Mouse (Mus musculus) liver, embryonic 13.5 days (tissue): ENCODE results near the gene Ago3. TPM values are rescaled to one million over a fixed set of nuclear protein-coding genes. Genes with fewer than 3 reads are reported as not detected.

Experiments
- ATAC-seq: fragments of 200-750 bp; cut with Nextera tagmentation; 2 replicates; pipeline ENCODE4 v1.8.0; 2017; ENCODE audit warnings: low read depth, mild to moderate bottlenecking, moderate number of reproducible peaks, moderate library complexity
- DNase-seq: peaks from one replicate; pipeline ENCODE4 v3.0.0; 2022
- H3K27ac ChIP-seq: fragments of 300-500 bp; sonication (generic); 2 replicates; pipeline ENCODE4 v1.5.1; 2015; ENCODE audit warnings: moderate library complexity, mild to moderate bottlenecking, inconsistent platforms
- H3K27me3 ChIP-seq: fragments of 300-500 bp; sonication (generic); 2 replicates; pipeline ENCODE4 v1.6.1; 2015; ENCODE audit warnings: mild to moderate bottlenecking, inconsistent platforms
- H3K36me3 ChIP-seq: fragments of 300-500 bp; sonication (generic); 2 replicates; pipeline ENCODE4 v1.6.1; 2015; ENCODE audit warnings: mild to moderate bottlenecking, inconsistent platforms
- H3K4me1 ChIP-seq: fragments of 300-500 bp; sonication (generic); replicated peaks from 2 replicates; pipeline ENCODE4 v1.6.1; 2015; ENCODE audit warnings: inconsistent platforms
- H3K4me2 ChIP-seq: fragments of 300-500 bp; sonication (generic); 2 replicates; pipeline ENCODE4 v1.6.1; 2015; ENCODE audit warnings: inconsistent platforms, mild to moderate bottlenecking, moderate library complexity
- H3K4me3 ChIP-seq: fragments of 300-500 bp; sonication (generic); replicated peaks from 2 replicates; pipeline ENCODE4 v1.5.1; 2015; ENCODE audit warnings: mild to moderate bottlenecking, inconsistent platforms
- H3K9ac ChIP-seq: fragments of 300-500 bp; sonication (generic); 2 replicates; pipeline ENCODE4 v1.6.1; 2015; ENCODE audit warnings: mild to moderate bottlenecking, inconsistent platforms
- H3K9me3 ChIP-seq: fragments of 300-500 bp; sonication (generic); replicated peaks from 2 replicates; pipeline ENCODE4 v1.6.1; 2016; ENCODE audit warnings: inconsistent platforms
- WGBS: fragments of 180-500 bp; shearing (Covaris S2); methylation state at CpG from one replicate; pipeline ENCODE4 v1.1.7; 2015; ENCODE audit not compliant: insufficient replicate concordance; 5-methylcytosine and 5-hydroxymethylcytosine counted together
- polyA plus RNA-seq: library from polyadenylated mRNA; unstranded; fragments of >200 nt; fragmentation: Nextera tagmentation; extraction: Ambion mirVana; gene quantifications from 2 replicates; pipeline ENCODE4 v1.2.1, GENCODE M21; 2015

Ago3 gene
- polyA plus RNA-seq, 1 experiment from 2014 or later = 5.1 TPM

DNA sequence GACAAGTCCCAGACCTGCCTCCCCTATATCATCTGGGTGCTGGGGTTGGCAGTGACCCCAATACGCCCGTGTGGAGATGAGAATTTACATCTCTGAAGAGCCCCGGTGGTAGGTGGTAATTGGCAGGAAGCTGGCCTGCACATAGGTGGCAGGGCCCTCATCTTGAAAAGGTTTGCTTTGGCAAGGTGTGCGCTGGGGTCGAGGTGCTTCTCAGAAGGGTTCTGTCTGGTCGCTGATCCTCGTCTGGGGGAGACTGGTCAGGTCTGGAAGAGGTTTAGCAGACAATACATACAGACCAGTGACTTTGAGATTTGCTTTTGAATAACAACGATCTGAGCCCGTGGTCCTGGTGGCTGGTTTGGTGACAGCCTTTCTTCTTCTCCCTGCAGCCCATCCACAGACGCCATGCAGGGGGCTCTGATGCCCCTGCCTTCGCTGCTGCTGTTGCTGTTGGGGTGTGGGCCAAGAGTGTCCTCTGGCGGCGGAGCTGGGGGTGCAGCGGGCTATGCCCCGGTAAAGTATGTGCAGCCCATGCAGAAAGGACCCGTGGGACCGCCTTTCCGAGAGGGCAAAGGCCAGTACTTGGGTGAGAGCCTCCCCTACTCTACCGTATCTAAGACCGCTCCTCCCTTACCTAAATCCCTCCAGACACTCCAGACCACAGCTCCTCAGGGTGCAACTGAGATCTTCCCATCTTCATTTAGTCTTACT lies 120.0 kb downstream of the Ago3 start:
- peaks cover 4% of the 10 kb centered on the region for H3K4me1 ChIP-seq
- H3K9me3 ChIP-seq = 0 out of 2 replicates have a peak, but pooled peaks cover 2% of the 10 kb centered on the region
- H3K4me3 ChIP-seq = no peak overlapping the region
- WGBS = 17% methylated on average over 20 of the region's 20 CpGs
- DNase-seq (no peak), ATAC-seq (no peak)
- H3K9ac ChIP-seq = no peak overlapping the region
- no peaks in the 10 kb centered on the region; the same call in 1 of the 2 replicates for H3K36me3 ChIP-seq
- H3K4me2 ChIP-seq = peak overlapping the region; percentile 32
- no peak overlapping the region for H3K27ac ChIP-seq
- peaks cover 12% of the 10 kb centered on the region for H3K27me3 ChIP-seq

DNA sequence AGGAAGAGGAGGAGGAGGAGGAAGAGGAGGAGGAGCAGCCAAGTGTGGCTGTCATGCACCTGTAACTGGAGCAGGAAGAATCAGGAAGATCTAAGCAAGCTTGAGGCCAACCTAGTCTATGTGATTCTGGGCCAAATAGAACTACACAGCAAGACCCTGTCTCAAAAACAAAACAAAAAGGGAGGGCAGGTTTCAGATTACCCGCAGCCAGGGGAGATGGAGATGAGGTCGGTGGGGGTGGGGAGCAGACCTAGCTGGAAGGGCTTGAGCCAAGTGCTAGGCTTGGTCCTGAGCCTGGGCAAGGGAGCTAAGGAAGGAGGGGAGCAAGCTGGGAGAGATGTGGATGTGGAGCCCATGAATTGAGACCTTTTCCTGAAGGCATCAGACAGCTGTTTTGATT lies 122.5 kb downstream of the Ago3 start:
- H3K36me3 ChIP-seq = no peaks in the 10 kb centered on the region
- H3K4me1 ChIP-seq = peaks cover 4% of the 10 kb centered on the region
- ATAC-seq = no peak
- no peak for DNase-seq
- WGBS = 15% methylated on average over 2 of the region's 2 CpGs
- H3K27me3 ChIP-seq = peaks cover 33% of the 10 kb centered on the region
- H3K4me2 ChIP-seq = no peak overlapping the region
- no peak overlapping the region for H3K9ac ChIP-seq
- no peak overlapping the region for H3K4me3 ChIP-seq
- no peak overlapping the region for H3K27ac ChIP-seq
- 0 out of 2 replicates have a peak, but pooled peaks cover 2% of the 10 kb centered on the region for H3K9me3 ChIP-seq

DNA sequence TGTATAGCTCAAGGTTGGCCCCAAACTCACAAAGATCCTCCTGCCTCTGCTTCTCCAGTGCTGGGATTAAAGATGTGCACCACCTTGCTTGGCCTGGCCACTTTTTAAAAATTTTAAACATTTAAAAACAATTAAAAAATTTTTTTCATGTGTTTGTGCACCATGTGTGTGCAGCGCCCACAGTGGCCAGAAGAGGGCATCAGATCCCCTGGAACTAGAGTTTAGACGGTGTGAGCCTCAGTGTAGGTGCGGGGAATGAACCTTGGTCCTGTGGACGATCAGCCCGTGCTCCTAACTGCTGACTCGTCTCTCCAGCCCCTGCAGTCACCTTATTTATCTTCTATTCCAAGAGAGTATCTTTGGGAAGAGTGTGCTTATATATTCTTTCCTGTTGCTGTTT lies 123.3 kb downstream of the Ago3 start:
- Histone ChIP-seq H3K27ac (no peak overlapping the region), H3K4me1 (peaks cover 8% of the 10 kb centered on the region), H3K9ac (no peak overlapping the region), H3K4me2 (no peak overlapping the region), H3K9me3 (0 out of 2 replicates have a peak, but pooled peaks cover 2% of the 10 kb centered on the region), H3K36me3 (no peaks in the 10 kb centered on the region), H3K27me3 (peaks cover 41% of the 10 kb centered on the region), H3K4me3 (no peak overlapping the region)
- no peak for ATAC-seq
- 67% methylated on average over 6 of the region's 6 CpGs for WGBS
- no peak for DNase-seq

DNA sequence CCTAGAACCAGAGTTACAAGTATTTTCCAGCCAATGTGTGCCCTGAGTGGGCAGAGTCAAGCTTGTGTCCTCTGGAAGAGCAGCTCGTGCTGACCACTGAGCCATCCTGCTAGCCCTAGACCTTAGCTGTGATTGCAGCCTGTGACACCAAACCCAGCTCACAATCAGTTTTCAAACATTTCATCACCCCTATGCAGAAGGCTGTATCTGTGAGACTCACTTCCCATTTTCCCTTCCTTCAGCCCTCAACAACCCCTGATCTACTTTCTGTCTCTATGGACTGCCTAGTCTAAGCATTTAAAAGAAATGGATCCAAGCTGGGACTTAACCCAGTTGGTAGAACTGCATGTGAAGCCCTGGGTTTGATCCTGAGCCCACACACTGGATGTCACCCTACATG lies 123.9 kb downstream of the Ago3 start:
- 0 out of 2 replicates have a peak, but pooled peaks cover 2% of the 10 kb centered on the region for H3K9me3 ChIP-seq
- H3K27me3 ChIP-seq = peaks cover 47% of the 10 kb centered on the region
- ATAC-seq (no peak), DNase-seq (no peak)
- peaks cover 14% of the 10 kb centered on the region for H3K4me1 ChIP-seq
- no peak overlapping the region for H3K4me2 ChIP-seq
- no peaks in the 10 kb centered on the region for H3K36me3 ChIP-seq
- no peak overlapping the region for H3K9ac ChIP-seq
- 74% methylated on average over 1 of the region's 1 CpGs for WGBS
- no peak overlapping the region for H3K27ac ChIP-seq
- no peak overlapping the region for H3K4me3 ChIP-seq

DNA sequence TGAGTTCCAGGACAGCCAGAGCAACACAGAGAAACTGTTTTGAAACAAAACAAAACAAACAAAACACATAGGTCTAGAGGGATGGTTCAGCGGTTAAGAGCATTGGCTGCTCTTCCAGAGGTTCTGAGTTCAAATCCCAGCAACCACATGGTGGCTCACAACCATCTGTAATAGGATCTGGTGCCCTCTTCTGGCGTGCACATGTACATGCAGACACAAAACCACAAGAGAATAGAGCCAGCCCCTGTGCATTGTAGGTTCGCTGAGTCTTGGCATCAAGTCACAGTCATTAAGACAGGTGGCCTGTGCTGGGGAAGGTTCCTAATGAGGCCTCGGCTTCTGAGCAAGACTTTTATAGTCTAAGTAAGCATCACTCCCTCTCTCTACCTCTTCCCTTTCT lies 125.5 kb downstream of the Ago3 start:
- H3K9me3 ChIP-seq = 0 out of 2 replicates have a peak, but pooled peaks cover 2% of the 10 kb centered on the region
- DNase-seq (no peak), ATAC-seq (no peak)
- no peak overlapping the region for H3K9ac ChIP-seq
- no peak overlapping the region for H3K4me2 ChIP-seq
- no peak overlapping the region for H3K27ac ChIP-seq
- H3K27me3 ChIP-seq = peaks cover 56% of the 10 kb centered on the region
- peaks cover 10% of the 10 kb centered on the region for H3K4me1 ChIP-seq
- 43% methylated on average over 4 of the region's 4 CpGs for WGBS
- no peak overlapping the region for H3K4me3 ChIP-seq
- no peaks in the 10 kb centered on the region for H3K36me3 ChIP-seq

DNA sequence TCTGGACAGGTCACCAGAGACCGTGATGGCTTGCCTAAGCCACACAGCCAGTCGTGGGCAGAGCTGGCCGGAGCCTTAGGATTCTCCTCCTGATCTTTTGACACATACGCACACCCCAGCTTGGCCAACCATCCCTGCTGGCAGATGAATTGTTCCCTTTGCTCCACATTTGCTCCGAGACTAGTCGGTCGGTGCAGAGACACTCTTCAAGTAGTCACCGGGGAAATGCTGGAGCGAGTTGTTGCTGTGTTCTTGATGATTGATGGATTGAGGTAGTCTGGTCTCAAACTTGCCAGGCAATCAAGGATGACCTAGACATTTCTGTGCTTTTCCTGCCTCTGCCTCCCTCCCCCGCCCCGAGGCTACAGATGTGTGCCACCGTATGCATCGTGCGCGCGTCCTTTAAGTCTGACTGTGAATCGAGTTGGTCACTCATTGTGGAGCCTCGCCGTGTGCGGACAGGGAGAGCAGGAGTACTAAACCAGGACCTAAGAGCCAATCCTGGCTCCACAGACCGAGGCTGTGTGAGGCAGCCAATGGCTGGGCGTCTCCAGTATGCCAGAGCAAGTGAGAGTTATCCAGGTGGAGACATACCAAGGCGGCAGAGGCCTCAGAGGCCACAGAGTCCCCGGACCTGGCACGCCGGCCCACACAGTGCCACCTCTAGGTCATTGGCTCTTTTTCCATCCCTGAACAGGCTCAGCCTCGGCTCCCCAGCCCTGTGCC lies 127.6 kb downstream of the Ago3 start:
- no peak for DNase-seq
- H3K27me3 ChIP-seq = peaks cover 71% of the 10 kb centered on the region

DNA sequence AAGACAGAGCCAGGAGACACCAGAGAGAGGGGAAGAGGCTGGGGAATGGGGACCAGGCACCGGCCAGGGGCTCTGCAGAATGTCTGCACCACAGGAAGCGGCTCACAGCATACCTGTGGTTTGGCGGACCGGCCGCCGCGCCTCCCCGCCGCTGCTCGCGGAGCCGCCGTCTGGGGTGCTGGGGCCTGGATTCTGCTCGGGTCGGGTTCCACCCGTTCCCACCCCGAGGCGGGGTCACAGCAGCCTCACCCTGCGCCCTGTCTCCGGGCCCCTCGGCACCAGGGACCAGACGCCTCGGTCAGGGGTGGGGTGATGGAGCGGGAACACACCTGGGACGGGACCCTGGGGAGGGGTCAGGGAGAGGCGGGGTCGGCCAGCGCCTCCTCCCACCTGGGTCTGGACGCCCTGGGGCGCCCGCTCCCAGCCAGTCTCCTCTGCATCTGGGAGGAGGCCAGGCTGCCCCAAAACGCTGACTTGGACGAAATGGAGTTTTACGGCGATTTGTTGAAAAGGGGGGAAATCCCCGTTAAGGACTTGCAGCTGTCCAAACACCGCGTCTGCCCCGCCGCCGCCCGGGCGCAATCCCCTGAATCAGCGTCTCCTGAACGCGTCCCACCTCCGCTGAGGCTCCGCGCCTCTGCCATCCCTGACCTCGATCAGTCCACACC lies 128.3 kb downstream of the Ago3 start:
- no peak overlapping the region for H3K27ac ChIP-seq
- ATAC-seq (no peak), DNase-seq (no peak)
- H3K4me2 ChIP-seq = peak overlapping the region; percentile 56
- WGBS = 2% methylated on average over 50 of the region's 50 CpGs
- 0 out of 2 replicates have a peak, but pooled peaks cover 1% of the 10 kb centered on the region for H3K9me3 ChIP-seq
- no peaks in the 10 kb centered on the region for H3K36me3 ChIP-seq
- peak overlapping the region; percentile 30 for H3K4me3 ChIP-seq
- H3K4me1 ChIP-seq = peaks cover 17% of the 10 kb centered on the region
- no peak overlapping the region for H3K9ac ChIP-seq
- peaks cover 78% of the 10 kb centered on the region for H3K27me3 ChIP-seq

More for the DNA sequence above, 127.6 kb downstream of the Ago3 start:
- H3K4me2 ChIP-seq = peak overlapping the region; percentile 56
- no peak overlapping the region for H3K27ac ChIP-seq
- WGBS = 12% methylated on average over 27 of the region's 27 CpGs
- no peak for ATAC-seq
- peak overlapping the region; percentile 30 for H3K4me3 ChIP-seq
- 0 out of 2 replicates have a peak, but pooled peaks cover 2% of the 10 kb centered on the region for H3K9me3 ChIP-seq
- H3K9ac ChIP-seq = no peak overlapping the region
- H3K4me1 ChIP-seq = peaks cover 14% of the 10 kb centered on the region
- H3K36me3 ChIP-seq = no peaks in the 10 kb centered on the region

DNA sequence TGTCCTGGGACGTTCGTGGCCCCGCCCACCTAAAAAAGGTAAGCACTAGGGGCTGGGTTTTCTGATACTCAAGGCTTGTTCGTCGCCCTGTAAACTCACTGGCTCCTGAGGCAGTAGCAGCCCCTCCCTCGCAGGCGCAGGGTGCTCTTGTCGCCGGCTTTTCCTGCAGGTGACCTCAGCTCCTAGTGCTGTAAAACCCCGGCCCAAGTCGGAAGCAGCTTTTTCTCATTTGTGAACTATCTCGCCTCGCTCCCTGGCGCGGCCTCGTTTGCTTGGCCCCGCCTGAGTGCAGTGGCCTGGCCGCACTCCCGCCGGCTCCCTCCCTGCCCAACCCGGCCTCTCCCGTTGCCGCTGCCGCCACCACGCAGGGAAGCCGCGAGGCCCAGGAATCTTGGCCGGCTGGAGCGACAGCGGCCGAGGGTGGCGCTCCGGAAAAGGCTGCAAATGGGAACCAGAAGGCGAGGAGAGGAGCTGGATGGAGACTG lies 132.7 kb downstream of the Ago3 start:
- H3K4me1 ChIP-seq = peaks cover 21% of the 10 kb centered on the region
- H3K27ac ChIP-seq = no peak overlapping the region
- H3K36me3 ChIP-seq = no peaks in the 10 kb centered on the region
- peak overlapping the region; percentile 1 for H3K4me3 ChIP-seq
- H3K9ac ChIP-seq = no peak overlapping the region; the same call in 1 of the 2 replicates
- peaks cover 81% of the 10 kb centered on the region for H3K27me3 ChIP-seq
- WGBS = 2% methylated on average over 34 of the region's 34 CpGs
- ATAC-seq (no peak), DNase-seq (no peak)
- no peaks in the 10 kb centered on the region for H3K9me3 ChIP-seq
- H3K4me2 ChIP-seq = peak overlapping the region; percentile 47

DNA sequence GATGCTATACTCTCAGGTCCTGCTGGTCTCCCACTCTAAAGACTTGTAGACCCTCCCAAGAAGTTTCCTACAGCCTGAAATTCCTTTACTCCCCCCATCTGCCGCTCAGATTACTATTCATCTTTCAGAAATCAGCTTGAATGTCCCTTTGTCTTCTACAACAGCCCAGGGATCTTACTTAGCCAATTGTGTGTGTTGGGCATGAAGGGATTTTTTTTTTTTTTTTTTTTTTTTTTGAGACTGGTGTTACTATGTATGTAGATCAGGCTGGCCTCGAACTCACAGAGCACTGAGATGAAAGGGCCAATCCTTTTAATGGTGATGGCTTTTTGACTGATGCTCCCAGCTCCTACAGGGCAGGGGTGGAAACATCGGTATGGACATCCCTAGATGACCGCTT lies 133.4 kb downstream of the Ago3 start:
- no peak for DNase-seq
- no peak overlapping the region for H3K4me3 ChIP-seq
- peaks cover 81% of the 10 kb centered on the region for H3K27me3 ChIP-seq
- no peaks in the 10 kb centered on the region for H3K9me3 ChIP-seq
- H3K27ac ChIP-seq = no peak overlapping the region
- no peak overlapping the region; the same call in 1 of the 2 replicates for H3K4me2 ChIP-seq
- no peak for ATAC-seq
- peaks cover 16% of the 10 kb centered on the region for H3K4me1 ChIP-seq
- H3K36me3 ChIP-seq = no peaks in the 10 kb centered on the region
- 31% methylated on average over 4 of the region's 4 CpGs for WGBS
- H3K9ac ChIP-seq = no peak overlapping the region

DNA sequence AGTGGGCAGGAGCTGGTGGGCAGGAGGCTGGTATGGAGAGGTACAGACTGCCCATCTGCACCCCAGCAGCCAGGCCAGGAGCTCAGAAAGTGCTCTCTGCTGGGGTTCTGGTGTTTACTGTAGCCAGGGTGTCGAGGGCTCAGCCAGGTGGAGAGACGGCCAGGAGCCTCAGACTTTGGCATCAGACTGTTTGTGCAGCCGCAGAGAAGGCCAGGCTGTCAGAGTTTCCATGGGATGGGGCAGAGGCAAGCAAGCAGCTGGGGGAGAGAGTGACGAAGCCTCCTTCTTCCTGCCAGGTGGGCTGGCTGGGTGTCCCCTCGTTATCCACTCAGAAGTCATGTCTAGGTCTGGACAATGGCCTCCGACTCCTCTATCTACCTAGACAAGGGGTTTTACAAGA lies 134.2 kb downstream of the Ago3 start:
- no peak for DNase-seq
- Histone ChIP-seq H3K9me3 (no peaks in the 10 kb centered on the region), H3K9ac (no peak overlapping the region), H3K4me3 (no peak overlapping the region), H3K27me3 (peaks cover 79% of the 10 kb centered on the region), H3K36me3 (no peaks in the 10 kb centered on the region), H3K27ac (no peak overlapping the region), H3K4me1 (peaks cover 11% of the 10 kb centered on the region; the same call in 1 of the 2 replicates), H3K4me2 (no peak overlapping the region)
- WGBS = 64% methylated on average over 6 of the region's 6 CpGs
- ATAC-seq = peak; percentile 37; the same call in 1 of the 2 replicates

DNA sequence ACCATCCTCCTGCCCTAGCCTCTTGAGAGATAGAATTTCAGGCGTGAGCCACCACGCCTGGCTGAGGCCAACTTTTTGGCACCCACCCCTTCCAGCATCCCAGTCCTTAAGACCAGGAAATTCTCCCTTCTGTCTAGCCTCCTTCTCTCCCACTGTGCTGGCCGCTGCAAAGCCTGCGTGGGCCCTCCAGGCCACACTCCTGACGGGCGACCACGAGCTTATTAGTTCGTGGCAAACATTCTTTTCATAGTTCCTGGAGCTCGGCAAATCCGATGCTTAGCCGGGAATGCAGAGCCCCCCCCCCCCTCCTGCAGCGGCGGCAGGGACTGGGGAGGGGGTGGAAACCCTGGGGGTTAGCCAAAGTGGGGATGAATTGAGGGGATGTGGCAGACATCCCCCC lies 138.2 kb downstream of the Ago3 start:
- DNase-seq = no peak
- Histone ChIP-seq H3K9ac (no peak overlapping the region), H3K4me2 (no peak overlapping the region), H3K4me3 (no peak overlapping the region), H3K27me3 (peaks cover 77% of the 10 kb centered on the region), H3K36me3 (no peaks in the 10 kb centered on the region), H3K27ac (no peak overlapping the region), H3K4me1 (peaks cover 11% of the 10 kb centered on the region), H3K9me3 (no peaks in the 10 kb centered on the region)
- ATAC-seq = no peak
- WGBS = 31% methylated on average over 13 of the region's 13 CpGs
